9 mouse cellular contexts compared by ENCODE assay signal in genomic region chr15:32243824-32244223, GRCm38 (mm10). TPM values are rescaled to one million over a fixed set of nuclear protein-coding genes. Genes with fewer than 3 reads are reported as not detected.
A peak's percentile ranks its signal among the peaks of the same experiment; 100 is the strongest.
DNase-seq lines count a peak whose midpoint lies in the region; ATAC-seq and TF ChIP-seq lines count a peak whose summit lies in the region.
"Had no signal": no experiment of that assay in that cellular context is flagged by ENCODE, and none has a peak within 500 bp of the region (broad histone marks: within the 10 kb centered on the region; RNA-seq: fewer than 3 reads in every experiment).

No protein-coding gene starts in this region.

- ATAC-seq in lung, embryonic 14.5 days (ENCODE audit: insufficient read depth), result 0 out of 2 replicates have a peak, but pooled peaks have one; percentile 0
- ATAC-seq in forebrain, embryonic 11.5 days (replicated peaks; ENCODE audit: low FRiP score), result no peak
- no peak for ATAC-seq in neural tube, embryonic 15.5 days (ENCODE audit: low FRiP score)
- ATAC-seq in granulocyte monocyte progenitor cell, adult 5-6 weeks (replicated peaks; ENCODE audit: poor library complexity, severe bottlenecking), result no peak
- ATAC-seq: activated CD4-positive, CD25-positive, alpha-beta regulatory T cell, adult 4 months had no signal

- 0 out of 2 replicates have a peak, but pooled peaks cover 4% of the 10 kb centered on the region for H3K4me1 ChIP-seq in lung, embryonic 14.5 days (ENCODE audit: insufficient read depth)
- H3K4me1 ChIP-seq in forebrain, embryonic 11.5 days (replicated peaks; ENCODE audit: control insufficient read depth, insufficient read depth, low read length), result no peaks in the 10 kb centered on the region
- H3K4me1 ChIP-seq in limb, embryonic 10.5 days, result peaks cover 33% of the 10 kb centered on the region
- H3K4me1 ChIP-seq in neural tube, embryonic 15.5 days, result peaks cover 30% of the 10 kb centered on the region

- H3K4me2 ChIP-seq in lung, embryonic 14.5 days, result peak overlapping the region; percentile 95
- H3K4me2 ChIP-seq in forebrain, embryonic 11.5 days (ENCODE audit: low read depth, low read length, severe bottlenecking), result peak overlapping the region; percentile 100
- peak overlapping the region; percentile 100 for H3K4me2 ChIP-seq in neural tube, embryonic 15.5 days

- H3K9me3 ChIP-seq in lung, embryonic 14.5 days (ENCODE audit: low read depth, low read length), result no peaks in the 10 kb centered on the region
- H3K9me3 ChIP-seq in forebrain, embryonic 11.5 days (ENCODE audit: control insufficient read depth, low read length), result no peaks in the 10 kb centered on the region
- H3K9me3 ChIP-seq in limb, embryonic 10.5 days (replicated peaks), result no peaks in the 10 kb centered on the region
- no peaks in the 10 kb centered on the region for H3K9me3 ChIP-seq in neural tube, embryonic 15.5 days (replicated peaks)

- DNase-seq in lung, embryonic 14.5 days, result peak; percentile 53
- DNase-seq in lung, postnatal 36 days, result no peak
- no peak for DNase-seq in forebrain, embryonic 11.5 days (ENCODE audit: low spot score)
- no peak for DNase-seq in limb, embryonic 10.5 days (ENCODE audit: low spot score)
- no peak for DNase-seq in embryo, embryonic 9.5 days (ENCODE audit: extremely low spot score)
- DNase-seq in cerebellum, postnatal 10 days, result no peak

- 22% methylated on average over 7 of the region's 7 CpGs for WGBS in lung, embryonic 14.5 days
- WGBS in forebrain, embryonic 11.5 days, result 66% methylated on average over 7 of the region's 7 CpGs
- 48% methylated on average over 7 of the region's 7 CpGs for WGBS in limb, embryonic 10.5 days
- WGBS in neural tube, embryonic 15.5 days, result 51% methylated on average over 7 of the region's 7 CpGs

- H3K36me3 ChIP-seq in lung, embryonic 14.5 days (ENCODE audit: insufficient read depth), result peaks cover 11% of the 10 kb centered on the region
- H3K36me3 ChIP-seq in forebrain, embryonic 11.5 days (ENCODE audit: control insufficient read depth, insufficient read depth, low read length), result no peaks in the 10 kb centered on the region
- peaks cover 15% of the 10 kb centered on the region for H3K36me3 ChIP-seq in limb, embryonic 10.5 days
- H3K36me3 ChIP-seq in neural tube, embryonic 15.5 days, result no peaks in the 10 kb centered on the region

- H3K27ac ChIP-seq in lung, embryonic 14.5 days (ENCODE audit: low read depth), result peak overlapping the region; percentile 89
- no peak overlapping the region for H3K27ac ChIP-seq in forebrain, embryonic 11.5 days (ENCODE audit: low read depth, low read length)
- peak overlapping the region; percentile 91 for H3K27ac ChIP-seq in limb, embryonic 10.5 days
- 0 out of 2 replicates have a peak overlapping the region, but pooled peaks have one; percentile 42 for H3K27ac ChIP-seq in neural tube, embryonic 15.5 days (replicated peaks)

- H3K27me3 ChIP-seq in lung, embryonic 14.5 days (ENCODE audit: insufficient read depth, low read length), result no peaks in the 10 kb centered on the region
- no peaks in the 10 kb centered on the region for H3K27me3 ChIP-seq in forebrain, embryonic 11.5 days (ENCODE audit: control insufficient read depth, insufficient read depth, low read length)
- no peaks in the 10 kb centered on the region for H3K27me3 ChIP-seq in limb, embryonic 10.5 days (ENCODE audit: low read depth, poor library complexity, severe bottlenecking)
- H3K27me3 ChIP-seq in neural tube, embryonic 15.5 days (replicated peaks), result no peaks in the 10 kb centered on the region

- no peak for TF ChIP-seq CTCF in lung, embryonic 14.5 days (IDR thresholded peaks at IDR 0.05; ENCODE audit: low read depth)

- peak overlapping the region; percentile 68 for H3K9ac ChIP-seq in lung, embryonic 14.5 days
- peak overlapping the region; percentile 49; the same call in 1 of the 2 replicates for H3K9ac ChIP-seq in forebrain, embryonic 11.5 days (ENCODE audit: low read length)
- H3K9ac ChIP-seq in neural tube, embryonic 15.5 days (replicated peaks), result peak overlapping the region; percentile 64; the same call in 1 of the 2 replicates

- peak overlapping the region; percentile 68 for H3K4me3 ChIP-seq in lung, embryonic 14.5 days (ENCODE audit: low read depth, low read length)
- H3K4me3 ChIP-seq in forebrain, embryonic 11.5 days (ENCODE audit: low read depth, low read length), result peak overlapping the region; percentile 57
- peak overlapping the region; percentile 86 for H3K4me3 ChIP-seq in limb, embryonic 10.5 days
- peak overlapping the region; percentile 66 for H3K4me3 ChIP-seq in neural tube, embryonic 15.5 days (replicated peaks)

RNA-seq across cellular contexts. Expression of gene Sema5a, which starts 0.8 kb away (rescaled TPM):
- 16.3 and 17.9 TPM in 2 replicates for polyA plus RNA-seq in lung, embryonic 14.5 days (2014; fragmentation: Nextera tagmentation; extraction: Ambion mirVana)
- polyA plus RNA-seq in forebrain, embryonic 11.5 days (2014; fragmentation: Nextera tagmentation; extraction: Ambion mirVana), result 14.5 and 16.2 TPM in 2 replicates
- 19.5 and 22.6 TPM in 2 replicates for polyA plus RNA-seq in limb, embryonic 10.5 days (2016; fragmentation: Nextera tagmentation; extraction: Ambion mirVana)
- polyA plus RNA-seq in neural tube, embryonic 15.5 days (2015; fragmentation: Nextera tagmentation; extraction: Ambion mirVana), result 12.9 and 14.0 TPM in 2 replicates
- not detected in 2 replicates for total RNA-seq in granulocyte monocyte progenitor cell, adult 5-6 weeks (2014; fragmentation: Nextera tagmentation)
- not detected in 2 replicates for total RNA-seq in granulocyte monocyte progenitor cell, adult 5-6 weeks (2017)
- polyA plus RNA-seq: activated CD4-positive, CD25-positive, alpha-beta regulatory T cell, adult 4 months had no signal
